Mouse (Mus musculus) liver, adult (tissue): Measurements from ENCODE around the gene Tesc.

Experiments
- GATA4 ChIP-seq: IDR thresholded peaks from 2 replicates; pipeline ENCODE4 v1.6.1; 2014; ENCODE audit warnings: mild to moderate bottlenecking, low read length; ENCODE audit not compliant: insufficient replicate concordance

Tesc gene

DNA sequence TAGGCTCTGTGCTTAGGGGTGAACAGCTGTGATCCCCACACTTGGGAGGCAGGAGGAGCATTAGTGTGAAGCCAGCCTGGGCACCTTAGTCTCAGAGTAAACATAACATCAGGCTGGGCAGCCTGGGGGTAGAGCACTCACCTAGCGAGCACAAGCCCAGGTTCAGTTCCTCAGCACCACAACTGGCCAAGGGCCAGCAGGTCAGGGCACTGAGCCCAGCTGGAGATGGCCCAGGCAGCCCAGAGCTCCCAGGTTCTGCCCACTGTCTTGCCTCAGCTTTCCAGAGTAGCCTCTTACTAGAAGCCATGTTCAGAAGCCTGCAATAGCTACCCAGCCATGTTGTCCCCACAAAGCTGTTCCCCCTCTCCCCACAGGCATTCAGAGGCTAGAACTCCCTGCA lies 21.8 kb upstream of the Tesc start:
- no peak for TF ChIP-seq GATA4

DNA sequence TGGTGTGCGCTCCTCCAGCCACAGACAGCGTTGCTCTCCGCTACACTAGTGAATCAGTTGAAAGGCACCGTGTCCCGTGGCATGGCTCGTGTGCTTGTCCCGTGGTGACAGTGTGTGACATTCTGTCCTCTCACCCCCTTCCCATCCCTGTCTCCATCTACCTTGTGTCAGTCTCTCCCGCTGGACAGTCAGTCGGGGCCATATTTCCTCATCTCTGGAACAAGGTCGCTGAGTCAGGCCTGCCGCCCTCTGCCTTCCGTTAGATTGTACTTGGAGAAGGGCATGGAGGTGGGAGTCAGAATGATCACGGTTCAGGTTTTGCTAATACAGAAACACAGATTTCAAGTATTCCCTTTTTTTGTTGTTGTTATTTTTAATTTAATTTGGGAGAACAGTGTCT lies 19.2 kb upstream of the Tesc start:
- TF ChIP-seq GATA4 = no peak

DNA sequence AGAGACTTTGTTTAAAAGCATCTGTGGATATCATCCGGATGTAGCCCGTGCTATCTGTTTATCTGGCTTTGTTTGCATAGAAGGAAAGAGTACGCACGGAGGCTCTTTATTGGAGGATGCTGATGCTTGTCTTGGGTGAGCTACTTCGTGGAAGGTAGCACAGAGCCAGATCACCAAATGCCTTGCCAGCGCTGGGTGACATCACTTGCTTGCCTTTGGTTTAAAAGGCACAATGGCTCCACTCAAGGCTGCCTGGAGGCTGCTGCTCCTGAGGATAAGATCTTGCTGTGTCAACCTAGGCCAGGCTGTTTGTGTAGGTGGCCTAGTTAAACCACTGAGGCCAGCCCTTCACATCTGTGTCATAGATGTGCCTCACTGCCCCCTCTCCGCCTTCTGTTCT lies 16.7 kb upstream of the Tesc start:
- no peak for TF ChIP-seq GATA4

DNA sequence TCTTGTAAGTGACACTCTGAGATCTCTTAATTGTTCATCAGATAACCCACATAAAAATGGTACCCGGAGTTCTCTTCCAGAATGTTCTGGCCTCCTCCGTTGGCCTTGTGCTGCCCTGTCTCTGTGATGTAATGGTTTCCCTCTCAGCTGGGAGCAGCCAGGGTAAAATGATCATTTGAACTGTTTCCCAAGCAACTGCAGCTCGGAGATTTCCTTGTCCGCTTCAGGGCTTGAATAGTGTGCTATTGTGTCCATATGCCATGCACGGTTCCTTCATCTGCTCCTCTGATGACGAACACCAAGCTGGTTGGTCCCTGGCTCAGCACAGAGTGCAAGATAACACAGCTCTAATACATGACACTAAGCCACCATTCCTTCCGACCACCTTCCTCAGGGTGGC lies 15.7 kb upstream of the Tesc start:
- no peak for TF ChIP-seq GATA4

DNA sequence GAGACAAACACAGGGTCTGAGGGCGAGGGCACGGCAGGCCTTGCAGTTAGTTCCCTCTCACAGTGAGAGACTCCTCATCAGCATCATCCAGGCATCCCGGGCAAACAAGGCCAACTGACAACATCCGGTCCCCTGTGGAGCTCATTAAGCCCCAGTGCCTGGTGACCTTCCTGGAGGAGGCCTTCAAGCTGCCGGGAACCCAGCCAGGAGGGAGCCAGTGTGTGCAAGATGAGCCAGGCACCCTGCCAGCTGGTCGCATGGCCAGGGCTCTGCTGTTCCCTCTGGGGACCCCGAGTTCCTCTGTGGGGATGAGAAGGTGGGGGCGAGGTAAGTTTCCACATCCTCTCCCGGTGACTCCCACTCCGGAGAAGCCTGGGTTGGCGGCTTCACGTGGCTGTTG lies 12.5 kb upstream of the Tesc start:
- no peak for TF ChIP-seq GATA4

DNA sequence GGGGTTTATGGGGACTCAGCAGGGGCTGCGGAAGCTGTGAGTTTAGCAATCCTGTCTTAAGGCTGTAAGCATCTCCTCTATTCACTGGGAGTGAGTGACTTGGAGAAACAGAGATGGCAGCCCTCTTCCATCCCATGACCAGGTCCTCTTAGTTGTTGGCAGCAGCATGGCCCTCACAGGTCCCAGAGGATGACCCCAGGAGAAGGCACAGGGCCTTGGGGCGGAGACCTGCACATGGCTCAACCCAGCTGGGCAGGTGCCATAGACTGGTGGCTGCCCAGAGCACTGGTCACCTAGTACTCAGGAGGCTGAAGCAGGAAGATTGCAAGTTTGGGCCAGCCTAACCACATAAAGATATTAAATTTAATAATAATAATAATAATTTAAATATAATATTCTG lies 11.9 kb upstream of the Tesc start:
- no peak for TF ChIP-seq GATA4

DNA sequence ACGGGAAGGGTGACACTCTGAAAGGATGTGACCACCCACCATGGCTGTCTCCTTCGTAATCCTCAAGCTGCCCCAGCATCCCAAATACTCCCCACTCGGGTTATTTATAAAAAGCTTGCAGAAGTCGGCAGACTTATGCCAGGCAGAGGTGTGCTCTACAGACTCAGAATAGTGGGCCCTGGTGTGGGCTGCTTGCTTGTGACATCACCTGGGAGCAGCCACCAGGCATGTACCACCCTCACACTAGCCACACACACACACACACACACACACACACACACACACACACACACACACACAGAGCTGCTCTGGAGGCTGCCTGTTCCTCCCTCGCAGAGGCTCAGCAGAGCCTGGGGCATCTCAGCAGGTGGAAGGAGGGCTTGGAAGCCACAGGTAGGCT lies 10.0 kb upstream of the Tesc start:
- TF ChIP-seq GATA4 = no peak

DNA sequence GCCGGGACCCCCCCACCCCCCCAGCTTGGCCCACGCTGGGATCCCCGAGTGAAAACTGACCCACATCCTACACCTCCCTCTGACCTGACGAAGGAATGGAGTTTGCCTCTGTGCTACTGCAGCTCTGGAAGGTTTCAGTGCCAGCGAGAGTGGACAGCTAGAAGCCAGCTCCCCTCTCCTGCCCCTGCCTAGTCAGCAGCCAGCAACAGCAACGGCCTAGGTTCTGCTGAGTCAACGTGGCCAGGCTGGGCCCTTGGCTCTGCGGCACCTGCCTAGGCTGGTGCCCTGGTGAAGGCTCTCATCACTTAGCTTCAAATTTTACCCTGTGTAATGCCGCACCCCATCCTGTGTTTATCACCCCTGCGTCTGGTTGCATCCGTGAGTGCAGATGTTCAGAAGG lies 7.6 kb upstream of the Tesc start:
- TF ChIP-seq GATA4 = no peak

DNA sequence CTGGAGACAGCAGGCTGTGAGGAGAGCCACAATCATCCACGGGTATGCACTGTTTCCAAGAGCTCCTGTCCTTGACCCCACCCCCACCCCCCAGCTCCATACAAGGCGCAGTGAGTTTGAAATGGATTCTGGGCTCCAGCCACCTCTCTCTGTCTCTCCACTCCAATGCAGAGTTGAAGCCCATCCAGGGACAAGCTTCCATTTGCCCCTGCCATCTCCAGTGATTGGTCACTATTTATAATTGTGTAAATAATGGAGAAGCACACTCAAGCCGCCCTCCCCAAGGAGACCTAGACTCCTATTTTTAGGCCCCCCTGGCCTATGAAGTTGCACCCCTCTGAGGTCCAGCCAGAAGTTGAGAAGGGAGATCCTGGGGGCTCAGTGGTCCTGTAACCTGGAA lies 4.5 kb upstream of the Tesc start:
- no peak for TF ChIP-seq GATA4

DNA sequence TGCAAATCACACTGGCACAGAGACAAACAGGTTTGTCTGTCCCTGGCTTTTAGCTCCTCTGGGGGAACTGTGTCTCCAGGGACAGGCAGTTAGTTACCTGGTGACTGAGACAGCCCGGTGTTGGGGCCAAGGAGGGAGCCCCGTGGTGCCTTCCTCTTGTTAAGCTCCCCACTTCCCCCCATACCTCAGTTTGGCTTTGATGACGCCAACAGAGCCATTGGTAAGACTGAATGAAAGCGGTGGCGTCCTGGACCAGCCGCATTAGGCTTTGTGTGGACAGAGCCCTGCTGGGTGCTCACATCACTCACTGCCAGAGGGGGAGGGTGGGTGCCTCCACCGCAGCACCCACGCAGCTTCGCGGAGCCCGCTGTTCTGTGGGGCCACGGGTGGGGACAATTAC lies 1.7 kb upstream of the Tesc start:
- no peak for TF ChIP-seq GATA4

DNA sequence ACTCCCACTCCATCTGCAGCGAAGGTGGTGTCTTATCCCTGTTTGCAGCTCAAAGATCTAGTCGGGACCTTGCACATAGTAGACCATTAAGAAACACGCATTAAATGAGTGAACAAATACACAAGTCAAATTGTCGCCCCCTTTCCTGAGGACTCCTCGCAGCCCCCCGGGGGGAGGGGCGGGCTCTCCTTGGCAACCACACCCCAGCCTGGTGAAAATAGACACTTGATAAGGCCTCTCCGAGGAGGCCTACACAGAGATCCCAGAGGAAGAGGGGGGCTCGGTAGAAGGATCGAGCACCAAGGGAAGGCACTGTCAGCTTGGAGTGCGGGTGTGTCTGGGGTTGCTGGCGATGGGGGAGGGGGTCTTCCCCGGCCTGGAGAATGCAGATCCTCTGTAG lies 1.2 kb upstream of the Tesc start:
- TF ChIP-seq GATA4 = no peak

DNA sequence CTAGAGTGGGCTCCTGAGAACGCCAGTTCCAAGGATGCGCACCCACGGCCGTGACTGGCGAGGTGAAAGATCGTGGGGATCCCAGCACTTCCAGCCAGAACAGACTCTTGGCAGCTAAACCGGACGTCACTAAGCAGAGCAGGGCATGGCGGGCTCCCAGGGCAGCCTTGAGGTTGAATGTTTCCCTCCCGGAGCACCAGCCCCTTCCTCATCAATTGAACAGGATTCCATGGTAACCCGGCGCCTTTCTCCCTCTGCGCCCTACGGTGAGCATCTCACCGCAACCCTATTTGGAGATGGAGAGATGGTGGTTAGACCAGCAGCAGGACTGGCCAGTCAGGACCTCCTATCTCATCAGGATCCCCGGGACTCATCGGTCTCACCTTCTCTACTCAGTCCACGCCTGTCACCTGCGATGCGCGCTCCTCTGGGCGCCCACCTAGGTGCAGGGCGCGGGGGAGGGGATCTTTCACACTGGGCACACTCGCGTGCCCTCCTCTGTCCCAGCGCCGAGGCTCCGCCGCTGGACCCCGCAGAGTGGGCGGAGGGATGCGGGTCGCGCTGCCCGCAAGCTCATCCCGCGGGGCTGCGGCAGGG lies 344 bp upstream of the Tesc start:
- no peak for TF ChIP-seq GATA4

DNA sequence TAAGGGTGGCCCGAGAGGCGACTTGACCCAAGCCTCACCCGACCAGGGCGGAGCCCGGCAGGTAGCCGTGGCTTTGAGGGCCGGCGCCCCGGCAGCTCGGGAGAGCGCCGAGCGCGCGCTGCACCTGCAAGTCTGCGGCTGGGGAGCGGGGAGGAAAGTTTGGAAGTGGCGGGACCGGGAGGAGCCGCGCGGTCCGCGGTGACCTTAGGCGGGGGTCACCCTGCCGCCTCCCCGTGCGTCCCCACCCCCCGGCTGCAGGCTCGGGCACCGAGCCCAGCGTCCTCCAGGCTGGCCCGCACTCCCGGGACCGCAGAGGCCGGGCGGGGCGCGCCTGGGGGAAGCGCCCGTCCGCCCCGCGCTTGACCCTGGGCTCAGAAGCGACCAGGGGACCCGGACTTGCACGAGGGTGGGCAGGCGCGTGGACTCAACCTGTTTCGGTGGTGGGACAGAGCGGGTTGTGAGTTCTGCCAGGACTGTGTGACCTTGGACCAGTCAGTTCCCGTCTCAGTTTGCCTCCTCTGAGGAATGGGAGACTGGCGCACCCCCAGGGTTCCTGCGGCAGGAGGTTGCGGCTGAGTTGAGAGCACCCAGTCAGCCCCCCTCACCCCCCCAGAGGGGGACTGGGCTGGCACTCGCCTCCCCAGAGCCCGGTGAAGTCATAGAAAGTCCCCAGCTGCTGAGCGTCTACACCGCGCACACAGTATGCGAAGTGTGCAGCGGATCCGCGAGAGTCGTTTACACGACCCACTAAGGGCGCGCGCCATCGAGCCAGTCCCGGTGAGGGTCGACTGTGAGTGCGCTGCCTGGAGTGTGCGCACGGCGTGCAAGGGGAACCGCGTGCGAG lies 870 bp downstream of the Tesc start:
- TF ChIP-seq GATA4 = no peak

DNA sequence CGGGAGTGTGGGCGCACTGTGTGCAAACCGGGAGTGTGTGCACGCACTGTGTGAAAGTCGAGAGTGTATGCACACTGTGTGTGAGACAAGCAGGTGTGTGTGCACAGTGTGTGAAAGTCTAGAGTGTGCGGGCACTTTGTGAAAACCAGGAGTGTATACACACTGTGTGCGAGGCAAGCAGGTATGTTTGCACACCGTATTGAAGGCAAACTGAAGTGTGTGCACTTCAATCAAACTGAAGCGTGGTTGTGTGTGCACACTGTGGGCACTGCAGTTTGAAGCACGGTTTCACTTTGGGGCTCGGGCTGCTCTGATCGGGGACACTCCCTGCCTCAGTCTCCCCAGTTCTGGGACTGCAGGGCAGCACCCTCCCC lies 1.5 kb downstream of the Tesc start:
- TF ChIP-seq GATA4 = no peak

DNA sequence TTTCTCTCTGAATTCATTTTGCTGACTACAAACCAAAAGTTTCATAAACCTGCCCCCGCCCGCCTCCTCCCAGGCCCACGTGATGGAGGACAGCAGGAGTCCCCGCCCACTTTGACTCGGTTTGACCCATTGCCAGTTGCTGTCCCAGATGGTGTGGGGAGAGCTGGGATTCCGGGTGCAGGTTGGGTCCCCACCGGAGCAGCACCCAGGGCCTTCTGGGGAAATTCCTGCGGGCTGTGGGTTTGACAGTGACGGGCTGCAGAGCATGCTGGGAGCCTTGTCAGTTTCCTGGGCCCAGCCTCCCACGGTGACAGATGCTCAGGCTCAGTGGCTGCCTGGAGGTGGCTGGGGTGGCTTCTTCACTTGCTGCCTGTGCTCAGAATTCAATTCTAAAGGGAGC lies 1.9 kb downstream of the Tesc start:
- TF ChIP-seq GATA4 = no peak

DNA sequence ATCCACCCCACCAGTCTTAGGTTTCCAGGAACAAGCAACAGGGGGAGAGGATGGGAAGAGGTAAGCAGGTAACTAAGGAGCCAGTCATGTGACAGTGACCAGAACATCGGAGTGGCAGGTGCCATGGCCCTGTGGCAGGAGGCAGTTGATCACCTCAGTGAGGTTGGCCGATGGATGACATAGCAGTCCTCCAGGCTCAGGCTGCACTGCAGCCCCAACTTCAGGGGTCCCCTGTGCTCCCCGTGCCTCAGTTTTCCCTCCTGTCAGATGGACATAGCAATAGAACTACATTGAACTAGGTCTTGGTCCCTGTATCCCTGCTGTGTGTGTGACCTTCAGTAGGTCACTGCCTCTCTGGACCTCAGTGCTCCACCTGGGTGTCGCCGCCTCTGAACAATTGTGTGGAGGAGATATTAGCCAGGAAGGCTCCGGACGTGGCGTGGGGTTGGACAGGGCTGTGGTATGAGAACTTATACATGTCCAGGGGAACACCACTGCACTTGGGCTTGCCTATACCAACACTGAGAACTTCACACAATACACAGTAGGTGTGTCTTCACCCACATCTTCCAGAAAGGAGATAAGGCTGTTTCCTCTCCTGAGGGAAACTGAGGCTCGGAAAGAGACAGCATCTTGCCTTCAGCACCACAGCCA lies 2.6 kb downstream of the Tesc start:
- no peak for TF ChIP-seq GATA4
